Mouse (Mus musculus) gastrocnemius, postnatal 25 days (tissue): ENCODE measurements around the gene Rhd. TPM values are rescaled to one million over a fixed set of nuclear protein-coding genes. Genes with fewer than 3 reads are reported as not detected.

Experiments used
- DNase-seq: peaks from one replicate; pipeline ENCODE4 v3.0.0; 2022
- total RNA-seq, 2 experiments: library from RNA; stranded (reverse); gene quantifications; 1 replicate in 1 of 2; 2 replicates in 1 of 2; pipeline ENCODE4 v1.2.3; 2021

Rhd gene
- total RNA-seq, 2 experiments from 2014 or later = not detected

DNA sequence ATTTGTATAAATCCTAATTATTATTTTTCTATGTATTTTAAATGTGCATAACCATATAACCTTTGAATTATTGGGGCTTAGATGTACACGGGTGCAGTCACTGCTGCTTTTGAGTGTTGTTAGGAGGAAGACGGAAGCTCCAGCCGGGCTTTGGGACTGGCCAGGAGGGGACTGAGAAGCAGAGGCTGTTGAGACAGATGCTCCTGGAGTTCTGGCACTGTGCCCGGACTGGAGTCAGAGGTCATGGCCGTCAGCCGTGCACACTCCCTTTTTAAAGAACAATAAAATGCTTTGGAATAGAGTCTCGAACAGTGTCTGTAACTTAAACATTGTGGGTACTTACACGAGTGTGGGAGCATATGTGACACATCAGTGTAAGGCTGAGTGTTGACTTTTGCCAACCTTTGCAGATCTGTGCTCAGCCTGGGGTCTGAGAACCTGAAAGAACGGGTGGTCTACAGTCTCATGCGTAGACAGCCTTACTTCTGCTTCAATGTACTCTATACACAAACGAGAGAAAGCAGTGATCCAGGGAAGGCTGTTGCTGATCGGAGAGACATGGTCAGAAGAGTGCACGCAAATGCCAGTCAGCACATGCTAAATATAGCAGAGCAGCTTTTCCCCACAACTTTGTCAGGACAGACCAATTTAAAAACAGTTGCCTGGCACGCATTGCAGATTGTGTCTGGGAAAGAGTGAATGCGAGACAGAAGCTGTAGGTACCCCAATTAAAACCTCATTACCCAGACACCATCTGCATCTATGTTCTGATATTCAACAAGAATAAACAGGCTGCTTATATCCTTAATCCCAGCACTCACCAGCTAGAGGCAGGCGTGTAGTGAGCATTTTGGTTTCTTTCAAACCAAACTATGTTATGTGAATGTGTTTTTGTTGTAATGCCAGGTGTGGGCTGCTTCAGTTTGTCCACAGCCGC is 73.2 kb downstream of the Rhd start:
- no peak for DNase-seq

GRCm38 (mm10) chr4:134939900-134940299 is 75.6 kb downstream of the Rhd start:
- DNase-seq = no peak

GRCm38 (mm10) chr4:134943758-134944538 is 79.6 kb downstream of the Rhd start:
- no peak for DNase-seq

Other genes starting within 250 kb of the Rhd start
- gene Man1c1, start 160.2 kb upstream of the Rhd start, total RNA-seq = 1 to 10 TPM; 4.1 to 5.1 TPM
- 1 to 10 TPM; 3.2 to 5.0 TPM for gene Ldlrap1, start 96.5 kb upstream of the Rhd start, total RNA-seq
- gene Maco1, start 11.2 kb upstream of the Rhd start, total RNA-seq = 10 to 100 TPM; 10.6 to 15.4 TPM
- 10 to 100 TPM; 25.7 to 32.2 TPM for gene Tmem50a, start 50.5 kb downstream of the Rhd start, total RNA-seq
- 100 to 1,000 TPM; 155 to 161 TPM for gene Rsrp1, start 59.1 kb downstream of the Rhd start, total RNA-seq
- 10 to 100 TPM; 32.7 to 34.8 TPM for gene Syf2, start 66.4 kb downstream of the Rhd start, total RNA-seq